Mouse (Mus musculus): ENCODE measurements around the gene Olfr837. TPM values are rescaled to one million over a fixed set of nuclear protein-coding genes. Genes with fewer than 3 reads are reported as not detected.
"Not testable (repeated sequence)": the region's sequence is repeated elsewhere in the genome, so short reads cannot be mapped to it uniquely, and the experiment has no call there.

The Olfr837 gene
- not detected in 2 replicates for polyA plus RNA-seq (2015; fragmentation: Nextera tagmentation; extraction: Ambion mirVana)

DNA sequence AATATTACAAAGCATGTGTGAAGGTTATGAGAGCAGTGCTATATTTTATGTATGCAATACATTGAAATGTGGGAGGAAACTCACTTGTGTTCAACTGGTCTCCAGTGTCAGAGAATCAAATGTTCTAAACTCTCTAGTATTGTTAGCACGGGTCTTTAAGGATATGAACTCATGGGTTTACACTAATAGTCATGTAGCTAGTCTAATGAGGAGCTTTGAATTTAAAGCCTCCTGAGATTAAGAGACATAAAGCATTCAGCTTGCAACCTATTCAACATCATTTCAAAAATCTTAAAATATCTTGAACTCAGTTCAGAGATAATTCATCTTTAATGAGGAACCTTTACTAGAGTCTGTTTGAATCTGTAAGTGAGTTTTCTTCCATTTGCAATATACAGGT lies at the start of gene Olfr837:
Olfr837 (plus strand) TSS at position 301 of the 400 bp plus-strand sequence.
- WGBS, result 68% methylated on average over 1 of the region's 1 CpGs

DNA sequence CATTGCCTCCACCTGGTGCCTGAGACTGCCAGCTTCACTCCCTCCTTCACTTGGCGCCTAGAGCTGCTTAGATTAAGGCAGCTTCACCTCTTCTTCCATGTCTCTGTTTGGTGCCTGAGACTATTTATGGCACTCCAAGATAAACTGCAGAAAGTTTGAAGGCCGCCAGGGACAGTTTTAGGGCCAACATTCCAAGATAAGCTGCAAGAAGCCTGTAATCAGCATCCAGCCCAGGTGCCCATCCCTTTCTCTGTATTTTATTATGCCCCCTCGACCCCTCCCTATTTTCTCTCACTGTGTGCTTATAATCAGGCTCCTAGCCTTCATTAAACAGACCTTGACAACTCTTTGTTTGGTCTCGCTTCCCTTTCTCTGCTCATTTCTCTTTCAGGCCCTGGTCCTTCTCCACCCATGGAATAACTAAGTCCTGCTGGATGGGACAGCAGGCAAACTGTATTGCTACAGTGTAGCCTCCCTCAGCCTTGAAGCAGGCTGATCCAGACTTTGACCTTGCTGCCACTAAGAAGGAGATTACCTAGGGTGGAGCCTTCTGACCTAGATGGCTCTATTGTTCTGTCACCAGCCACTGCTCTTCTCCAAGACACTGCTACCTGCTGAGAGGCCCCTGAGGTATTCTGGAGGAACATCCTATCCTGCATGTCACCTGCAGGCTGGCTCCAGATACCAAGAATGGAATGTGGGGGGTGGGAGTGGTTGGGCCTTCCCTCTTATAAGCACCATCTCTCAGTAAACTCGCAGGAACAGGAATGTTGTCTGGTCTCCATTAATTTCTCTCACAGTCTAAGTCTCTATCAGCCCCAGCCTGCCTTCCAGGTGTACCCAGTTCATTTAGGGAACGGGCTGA lies 43.0 kb upstream of the Olfr837 start:
- H3K9ac ChIP-seq (ENCODE audit: low read length); ATAC-seq (ENCODE audit: low read depth); H3K27me3 ChIP-seq (ENCODE audit: control insufficient read depth, insufficient read depth, low read depth, low read length); H3K9me3 ChIP-seq (ENCODE audit: control insufficient read depth, low read length); H3K4me2 ChIP-seq (ENCODE audit: low read depth, low read length); H3K36me3 ChIP-seq (ENCODE audit: control insufficient read depth, insufficient read depth, low read length); H3K27ac ChIP-seq (ENCODE audit: low read length); H3K4me1 ChIP-seq (replicated peaks; ENCODE audit: control insufficient read depth, insufficient read depth, low read length); H3K4me3 ChIP-seq (ENCODE audit: low read length): not testable (repeated sequence)
- WGBS, result 50% methylated on average over 6 of the region's 6 CpGs

More for the DNA sequence above, at the start of gene Olfr837:
- Histone ChIP-seq H3K9me3 (ENCODE audit: control insufficient read depth, low read length) (no peaks in the 10 kb centered on the region), H3K27ac (ENCODE audit: low read length) (no peak within 1 kb of the TSS), H3K4me2 (ENCODE audit: low read depth, low read length) (no peak within 1 kb of the TSS), H3K36me3 (ENCODE audit: control insufficient read depth, insufficient read depth, low read length) (no peaks in the 10 kb centered on the region), H3K9ac (ENCODE audit: low read length) (no peak within 1 kb of the TSS), H3K4me1 (replicated peaks; ENCODE audit: control insufficient read depth, insufficient read depth, low read length) (no peaks in the 10 kb centered on the region), H3K27me3 (ENCODE audit: control insufficient read depth, insufficient read depth, low read depth, low read length) (no peaks in the 10 kb centered on the region), H3K4me3 (ENCODE audit: low read length) (no peak within 1 kb of the TSS)
- ATAC-seq (ENCODE audit: low read depth), result no peak

DNA sequence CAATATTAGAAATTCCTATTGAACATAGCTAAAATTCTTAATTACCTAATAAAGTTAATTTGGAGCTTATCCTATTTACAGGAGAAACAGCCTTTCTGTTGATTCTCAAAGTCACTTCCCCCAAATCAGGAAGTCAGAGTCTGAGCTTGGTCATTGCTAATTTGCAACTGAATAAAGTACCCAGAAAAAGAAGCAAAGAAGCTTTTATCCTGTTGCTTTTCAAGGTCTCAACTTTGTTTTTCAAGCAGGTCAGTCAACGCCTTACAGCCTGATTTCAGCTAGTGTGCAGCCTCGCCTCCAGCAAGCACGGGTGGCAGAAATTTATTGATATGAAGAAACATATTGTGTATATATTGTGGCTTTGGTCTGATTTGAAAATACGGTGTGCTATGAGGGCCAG lies 38.8 kb upstream of the Olfr837 start:
- Histone ChIP-seq H3K9ac (ENCODE audit: low read length) (no peak overlapping the region), H3K36me3 (ENCODE audit: control insufficient read depth, insufficient read depth, low read length) (no peaks in the 10 kb centered on the region), H3K4me1 (replicated peaks; ENCODE audit: control insufficient read depth, insufficient read depth, low read length) (no peaks in the 10 kb centered on the region), H3K27ac (ENCODE audit: low read length) (no peak overlapping the region), H3K9me3 (ENCODE audit: control insufficient read depth, low read length) (peaks cover 6% of the 10 kb centered on the region; the same call in 1 of the 2 replicates), H3K4me3 (ENCODE audit: low read length) (no peak overlapping the region), H3K27me3 (ENCODE audit: control insufficient read depth, insufficient read depth, low read depth, low read length) (no peaks in the 10 kb centered on the region), H3K4me2 (ENCODE audit: low read depth, low read length) (no peak overlapping the region)
- 83% methylated on average over 4 of the region's 4 CpGs for WGBS
- ATAC-seq (ENCODE audit: low read depth), result no peak

DNA sequence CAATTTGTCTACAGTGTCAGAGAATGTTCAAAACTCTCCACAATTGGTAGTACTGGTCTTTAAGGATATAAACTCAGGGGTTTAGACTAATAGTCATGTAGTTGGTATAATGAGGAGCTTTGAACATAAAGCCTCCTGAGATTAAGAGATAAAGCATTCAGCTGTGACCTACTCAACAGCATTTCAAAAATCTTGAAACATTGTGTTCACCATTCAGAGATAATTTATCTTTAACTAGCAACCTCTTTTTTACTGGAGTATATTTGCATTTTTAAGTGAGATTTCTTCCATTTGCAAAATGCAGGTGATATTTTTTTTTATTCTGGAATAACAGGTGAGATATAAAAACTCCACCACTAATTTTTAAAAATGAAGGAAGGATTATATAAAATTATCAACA lies 16.0 kb upstream of the Olfr837 start, which contains the start of gene Olfr836:
Olfr836 (plus strand) TSS at position 301 of the 400 bp plus-strand sequence.
- H3K27ac ChIP-seq (ENCODE audit: low read length), result no peak within 1 kb of the TSS
- no peak within 1 kb of the TSS for H3K9ac ChIP-seq (ENCODE audit: low read length)
- no peaks in the 10 kb centered on the region for H3K9me3 ChIP-seq (ENCODE audit: control insufficient read depth, low read length)
- H3K4me2 ChIP-seq (ENCODE audit: low read depth, low read length), result no peak within 1 kb of the TSS
- ATAC-seq (ENCODE audit: low read depth), result no peak
- no peaks in the 10 kb centered on the region for H3K4me1 ChIP-seq (replicated peaks; ENCODE audit: control insufficient read depth, insufficient read depth, low read length)
- H3K36me3 ChIP-seq (ENCODE audit: control insufficient read depth, insufficient read depth, low read length), result no peaks in the 10 kb centered on the region
- H3K27me3 ChIP-seq (ENCODE audit: control insufficient read depth, insufficient read depth, low read depth, low read length), result no peaks in the 10 kb centered on the region
- no peak within 1 kb of the TSS for H3K4me3 ChIP-seq (ENCODE audit: low read length)

DNA sequence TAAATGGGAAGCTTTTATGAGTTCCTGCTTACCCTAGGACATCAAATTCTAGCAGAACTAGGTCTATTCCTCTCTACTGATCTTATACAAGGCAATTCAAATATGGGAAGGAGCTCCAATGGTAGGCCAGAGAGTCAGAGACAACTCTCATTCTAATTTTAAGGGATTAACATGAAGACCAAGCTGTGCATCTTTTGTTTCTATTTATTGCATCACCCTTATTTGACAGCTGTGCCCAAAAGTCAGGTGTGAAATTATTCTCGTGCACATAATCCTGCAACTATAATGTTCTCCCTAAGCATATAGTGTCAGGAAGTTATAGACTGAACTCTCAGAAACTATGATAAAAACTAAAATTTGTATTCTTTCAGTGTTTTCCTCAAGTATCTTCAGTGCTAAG lies 41.1 kb downstream of the Olfr837 start, which contains the start of gene Olfr839-ps1:
Olfr839-ps1 (minus strand) TSS at position 101 of the 400 bp plus-strand sequence.
- H3K27me3 ChIP-seq (ENCODE audit: control insufficient read depth, insufficient read depth, low read depth, low read length), result no peaks in the 10 kb centered on the region
- no peaks in the 10 kb centered on the region for H3K9me3 ChIP-seq (ENCODE audit: control insufficient read depth, low read length)
- no peak within 1 kb of the TSS for H3K9ac ChIP-seq (ENCODE audit: low read length)
- no peak within 1 kb of the TSS for H3K4me3 ChIP-seq (ENCODE audit: low read length)
- no peaks in the 10 kb centered on the region for H3K4me1 ChIP-seq (replicated peaks; ENCODE audit: control insufficient read depth, insufficient read depth, low read length)
- no peak within 1 kb of the TSS for H3K4me2 ChIP-seq (ENCODE audit: low read depth, low read length)
- ATAC-seq (ENCODE audit: low read depth), result no peak
- H3K36me3 ChIP-seq (ENCODE audit: control insufficient read depth, insufficient read depth, low read length), result no peaks in the 10 kb centered on the region
- H3K27ac ChIP-seq (ENCODE audit: low read length), result no peak within 1 kb of the TSS
- whole genome bisulfite sequencing, result 67% methylated on average over 1 of the region's 1 CpGs

Other genes starting within 250 kb of the Olfr837 start
- gene Olfr832, start 199.2 kb upstream of the Olfr837 start, polyA plus RNA-seq (2015; fragmentation: Nextera tagmentation; extraction: Ambion mirVana), result not detected in 2 replicates
- not detected in 2 replicates for gene Olfr834, start 148.3 kb upstream of the Olfr837 start, polyA plus RNA-seq (2015; fragmentation: Nextera tagmentation; extraction: Ambion mirVana)
- gene Olfr835, start 103.6 kb upstream of the Olfr837 start, polyA plus RNA-seq (2015; fragmentation: Nextera tagmentation; extraction: Ambion mirVana), result not detected in 2 replicates
- gene Olfr836, start 15.9 kb upstream of the Olfr837 start, polyA plus RNA-seq (2015; fragmentation: Nextera tagmentation; extraction: Ambion mirVana), result not detected in 2 replicates
- not detected in 2 replicates for gene Olfr839-ps1, start 41.0 kb downstream of the Olfr837 start, polyA plus RNA-seq (2015; fragmentation: Nextera tagmentation; extraction: Ambion mirVana)
- gene Olfr843, start 115.7 kb downstream of the Olfr837 start, polyA plus RNA-seq (2015; fragmentation: Nextera tagmentation; extraction: Ambion mirVana), result not detected in 2 replicates
- not detected in 2 replicates for gene Olfr844, start 180.0 kb downstream of the Olfr837 start, polyA plus RNA-seq (2015; fragmentation: Nextera tagmentation; extraction: Ambion mirVana)
- not detected in 2 replicates for gene Olfr845, start 200.1 kb downstream of the Olfr837 start, polyA plus RNA-seq (2015; fragmentation: Nextera tagmentation; extraction: Ambion mirVana)
- not detected in 2 replicates for gene Olfr846, start 227.7 kb downstream of the Olfr837 start, polyA plus RNA-seq (2015; fragmentation: Nextera tagmentation; extraction: Ambion mirVana)
- not detected in 2 replicates for gene Olfr847, start 242.4 kb downstream of the Olfr837 start, polyA plus RNA-seq (2015; fragmentation: Nextera tagmentation; extraction: Ambion mirVana)